Mouse (Mus musculus) kidney, postnatal 0 days (tissue): ENCODE results near the gene Hoxa5. TPM values are rescaled to one million over a fixed set of nuclear protein-coding genes. Genes with fewer than 3 reads are reported as not detected.
A peak's percentile ranks its signal among the peaks of the same experiment; 100 is the strongest.

Source experiments
- ATAC-seq: fragments of 200-750 bp; cut with Nextera tagmentation; replicated peaks from 2 replicates; pipeline ENCODE4 v1.8.0; 2017; ENCODE audit warnings: low read depth, moderate number of reproducible peaks, moderate TSS enrichment, moderate library complexity; ENCODE audit not compliant: low FRiP score
- DNase-seq: peaks from one replicate; pipeline ENCODE4 v3.0.0-alpha.2; 2016; ENCODE audit warnings: low spot score
- H3K27ac ChIP-seq: fragments of 300-500 bp; sonication (generic); 2 replicates; pipeline ENCODE4 v1.5.1; 2014; ENCODE audit warnings: mild to moderate bottlenecking
- H3K27me3 ChIP-seq: fragments of 300-500 bp; sonication (generic); 2 replicates; pipeline ENCODE4 v1.6.1; 2014; ENCODE audit warnings: low read length, mixed read lengths; ENCODE audit not compliant: insufficient read depth
- H3K36me3 ChIP-seq: fragments of 300-500 bp; sonication (generic); 2 replicates; pipeline ENCODE4 v1.6.1; 2014; ENCODE audit warnings: low read length, mixed read lengths; ENCODE audit not compliant: insufficient read depth
- H3K4me1 ChIP-seq: fragments of 300-500 bp; sonication (generic); replicated peaks from 2 replicates; pipeline ENCODE4 v1.6.1; 2014; ENCODE audit warnings: antibody characterized with exemption, low read length, mixed read lengths; ENCODE audit not compliant: insufficient read depth
- H3K4me2 ChIP-seq: fragments of 300-500 bp; sonication (generic); 2 replicates; pipeline ENCODE4 v1.6.1; 2014; ENCODE audit warnings: mild to moderate bottlenecking, low read length, moderate library complexity, mixed read lengths
- H3K4me3 ChIP-seq: fragments of 300-500 bp; sonication (generic); replicated peaks from 2 replicates; pipeline ENCODE4 v1.5.1; 2014; ENCODE audit warnings: low read depth, low read length
- H3K9ac ChIP-seq: fragments of 300-500 bp; sonication (generic); 2 replicates; pipeline ENCODE4 v1.6.1; 2014; ENCODE audit warnings: low read depth, low read length
- H3K9me3 ChIP-seq: fragments of 300-500 bp; sonication (generic); replicated peaks from 2 replicates; pipeline ENCODE4 v1.6.1; 2016; ENCODE audit warnings: low read length, inconsistent platforms, mixed read lengths
- CTCF ChIP-seq: IDR thresholded peaks from 2 replicates; pipeline ENCODE4 v1.5.1; 2016; ENCODE audit warnings: antibody characterized with exemption, low read depth, mild to moderate bottlenecking, moderate library complexity
- WGBS: fragments of 180-500 bp; shearing (Covaris S2); extraction: QIAGEN DNeasy Blood & Tissue Kit; methylation state at CpG from one replicate; pipeline ENCODE4 v1.1.7; 2014; 5-methylcytosine and 5-hydroxymethylcytosine counted together
- polyA plus RNA-seq: library from polyadenylated mRNA; unstranded; fragments of >200 nt; fragmentation: Nextera tagmentation; extraction: Ambion mirVana; gene quantifications from 2 replicates; pipeline ENCODE4 v1.2.1, GENCODE M21; 2015

The Hoxa5 gene
- polyA plus RNA-seq, 1 experiment from 2014 or later: 10.4 TPM

DNA sequence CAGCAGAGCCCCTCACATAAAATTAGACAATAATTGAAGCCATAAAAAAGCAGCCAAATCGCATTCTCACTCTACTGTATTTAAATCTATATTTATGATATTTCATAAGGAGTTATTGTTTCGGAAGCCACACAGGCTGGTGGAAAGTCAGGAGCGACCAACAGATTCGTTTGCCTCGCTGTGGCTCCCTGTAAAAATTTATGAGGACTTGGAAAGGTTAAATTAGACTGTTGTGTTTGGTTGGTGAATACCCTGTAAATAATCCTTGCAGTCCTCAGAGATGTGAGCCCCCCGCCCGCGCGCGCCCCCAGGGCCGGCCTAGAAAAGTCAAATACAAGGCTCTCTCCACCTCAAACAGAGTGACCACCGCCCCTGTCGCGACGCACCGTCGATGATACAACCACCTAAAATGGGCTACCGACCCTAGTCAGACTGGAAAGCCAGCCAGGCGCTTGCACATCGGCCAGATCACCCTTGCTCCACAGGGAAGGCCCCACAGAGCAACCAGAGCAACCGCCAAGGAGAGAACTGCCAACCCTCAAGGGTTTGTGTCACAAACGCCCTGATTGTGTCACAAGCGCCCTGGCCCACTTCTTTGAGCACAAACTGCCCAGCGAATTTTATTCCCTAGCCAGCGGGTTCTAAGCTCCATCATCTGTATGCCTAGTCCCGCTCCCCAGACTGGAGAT is 22.3 kb upstream of the Hoxa5 start:
- TF ChIP-seq CTCF: no peak
- ATAC-seq: 0 out of 2 replicates have a peak, but pooled peaks have one; percentile 1
- Histone ChIP-seq H3K36me3 (peaks cover 6% of the 10 kb centered on the region; the same call in 1 of the 2 replicates), H3K4me2 (peak overlapping the region; percentile 89), H3K4me1 (peaks cover 8% of the 10 kb centered on the region; the same call in 1 of the 2 replicates), H3K4me3 (peak overlapping the region; percentile 85), H3K27me3 (no peaks in the 10 kb centered on the region), H3K9me3 (no peaks in the 10 kb centered on the region), H3K9ac (peak overlapping the region; percentile 97), H3K27ac (peak overlapping the region; percentile 95)
- WGBS: 4% methylated on average over 26 of the region's 26 CpGs
- DNase-seq: peak; percentile 91

DNA sequence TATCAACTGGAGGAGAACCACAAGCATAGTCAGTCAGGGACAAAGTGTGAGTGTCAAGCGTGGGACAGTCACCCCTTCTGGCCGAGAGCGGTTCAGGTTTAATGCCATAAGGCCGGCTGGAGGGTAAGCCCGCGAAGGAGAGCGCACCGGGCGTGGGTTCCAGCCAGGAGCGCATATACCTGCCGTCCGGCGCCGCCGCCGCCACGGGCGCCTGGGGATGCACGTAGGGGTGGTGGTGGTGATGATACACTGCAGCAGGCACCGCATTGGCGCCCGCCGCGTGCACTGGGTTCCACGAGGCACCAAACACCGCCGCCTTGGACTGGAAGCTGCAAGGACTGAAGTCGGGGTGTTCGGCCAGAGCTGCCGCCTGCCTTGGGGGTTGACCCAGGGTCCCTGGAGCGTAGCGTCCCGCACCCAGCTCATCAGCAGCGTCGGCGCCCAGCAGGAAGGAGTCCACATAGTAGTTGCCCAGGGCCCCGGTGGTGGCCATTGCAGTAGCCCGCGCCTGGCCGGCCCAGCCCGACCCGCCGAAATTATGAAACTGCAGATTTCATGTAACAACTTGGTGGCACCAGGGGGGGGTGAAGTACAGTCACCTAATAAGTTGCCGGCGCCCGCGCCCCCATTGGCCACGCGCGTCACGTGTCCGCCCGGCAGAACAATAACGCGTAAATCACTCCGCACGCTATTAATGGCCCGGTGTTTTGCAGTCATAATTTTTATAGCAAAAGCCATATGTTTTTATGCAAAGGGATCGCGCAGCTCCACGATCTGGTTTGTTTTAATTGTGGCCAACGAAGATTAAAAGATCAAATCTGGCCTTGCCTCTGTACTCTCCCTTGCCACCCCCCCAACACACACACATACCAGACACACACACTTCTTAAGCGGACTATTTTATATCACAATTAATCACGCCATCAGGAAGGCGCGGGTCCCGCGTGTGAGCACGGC is 21.5 kb upstream of the Hoxa5 start:
- no peaks in the 10 kb centered on the region for H3K9me3 ChIP-seq
- no peaks in the 10 kb centered on the region for H3K27me3 ChIP-seq
- H3K9ac ChIP-seq: peak overlapping the region; percentile 97
- WGBS: under 1% methylated on average over 69 of the region's 69 CpGs
- H3K4me2 ChIP-seq: peak overlapping the region; percentile 89
- ATAC-seq (peak; percentile 31), DNase-seq (peak; percentile 97)
- H3K4me3 ChIP-seq: peak overlapping the region; percentile 85
- H3K27ac ChIP-seq: peak overlapping the region; percentile 95
- H3K36me3 ChIP-seq: peaks cover 6% of the 10 kb centered on the region; the same call in 1 of the 2 replicates
- TF ChIP-seq CTCF: no peak; the same call in 1 of the 2 replicates
- H3K4me1 ChIP-seq: peaks cover 8% of the 10 kb centered on the region; the same call in 1 of the 2 replicates

DNA sequence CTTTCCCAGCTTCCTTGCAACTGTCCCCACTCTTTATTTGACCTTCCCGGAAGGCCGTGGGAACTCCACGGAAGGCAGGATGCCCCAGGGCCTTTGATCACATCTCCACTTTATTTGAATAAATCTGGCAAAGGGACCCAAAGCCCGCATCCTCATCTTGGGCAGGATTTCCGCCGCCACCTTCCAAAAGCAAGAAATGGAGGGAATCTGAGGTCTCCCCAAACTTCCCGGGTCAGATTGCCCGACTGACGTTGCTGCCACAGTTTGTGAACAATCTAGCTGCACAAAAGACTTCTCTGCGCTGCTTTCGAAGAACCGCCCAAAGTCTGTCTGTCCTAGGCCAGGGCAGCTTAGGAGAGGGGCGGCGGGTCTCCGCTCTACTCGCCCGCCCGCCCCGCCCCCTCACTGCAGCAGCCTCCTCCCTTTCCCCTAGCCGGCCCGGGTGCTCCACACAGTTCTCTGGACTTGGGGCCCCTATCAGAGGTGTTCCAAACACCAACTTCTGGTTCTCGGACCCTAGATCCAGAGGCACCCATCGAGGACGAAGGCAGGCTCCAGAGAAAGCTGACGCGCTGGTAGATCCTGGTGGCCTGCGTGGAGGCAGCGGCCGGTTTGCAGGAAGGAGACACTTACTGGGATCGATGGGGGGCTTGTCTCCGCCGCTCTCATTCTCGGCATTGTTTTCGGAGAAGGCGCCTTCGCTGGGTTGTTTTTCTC is 20.7 kb upstream of the Hoxa5 start:
- ATAC-seq (no peak), DNase-seq (no peak)
- H3K4me2 ChIP-seq: peak overlapping the region; percentile 89
- H3K27ac ChIP-seq: peak overlapping the region; percentile 95
- H3K36me3 ChIP-seq: peaks cover 6% of the 10 kb centered on the region; the same call in 1 of the 2 replicates
- WGBS: under 1% methylated on average over 36 of the region's 36 CpGs
- H3K9ac ChIP-seq: peak overlapping the region; percentile 97
- peak overlapping the region; percentile 85 for H3K4me3 ChIP-seq
- no peak for TF ChIP-seq CTCF
- peaks cover 12% of the 10 kb centered on the region for H3K4me1 ChIP-seq
- H3K27me3 ChIP-seq: no peaks in the 10 kb centered on the region
- H3K9me3 ChIP-seq: no peaks in the 10 kb centered on the region

DNA sequence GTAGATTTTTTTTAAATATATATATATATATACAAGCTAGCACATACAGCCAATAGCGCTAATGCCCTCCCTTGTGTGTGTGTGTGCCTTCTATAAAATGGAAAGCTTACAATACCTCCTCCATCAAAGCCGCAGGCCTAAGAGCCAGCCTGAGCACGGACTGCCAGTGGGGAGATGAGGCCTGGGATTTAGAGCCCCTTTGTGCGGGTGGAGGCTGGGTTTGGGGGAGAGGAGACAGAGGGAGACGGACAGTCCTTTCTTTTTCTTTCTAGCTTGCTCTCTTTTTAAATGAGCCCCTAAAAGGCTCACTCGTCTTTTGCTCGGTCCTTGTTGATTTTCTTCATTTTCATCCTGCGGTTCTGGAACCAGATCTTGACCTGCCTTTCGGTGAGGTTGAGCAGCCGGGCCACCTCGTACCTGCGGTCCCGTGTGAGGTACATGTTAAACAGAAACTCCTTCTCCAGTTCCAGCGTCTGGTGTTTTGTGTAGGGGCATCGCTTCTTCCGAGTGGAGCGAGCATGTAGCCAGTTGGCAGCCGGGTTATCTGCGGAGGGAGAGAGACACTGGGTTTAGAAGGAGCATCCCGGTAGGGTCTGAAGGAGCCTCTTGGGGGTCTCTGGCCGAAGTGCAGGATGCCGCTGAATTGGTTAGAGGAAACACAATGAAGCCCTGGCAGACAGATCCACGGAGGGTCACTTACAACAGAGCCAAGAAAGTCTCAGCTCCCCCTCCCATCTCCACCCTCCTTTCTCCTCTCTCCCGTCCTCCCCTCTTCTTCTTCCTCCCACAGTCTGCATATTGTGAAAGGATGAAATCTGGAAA is 19.8 kb upstream of the Hoxa5 start:
- H3K4me1 ChIP-seq: peaks cover 21% of the 10 kb centered on the region
- H3K36me3 ChIP-seq: 0 out of 2 replicates have a peak, but pooled peaks cover 6% of the 10 kb centered on the region
- under 1% methylated on average over 23 of the region's 24 CpGs for WGBS
- peak overlapping the region; percentile 85 for H3K4me3 ChIP-seq
- H3K27me3 ChIP-seq: no peaks in the 10 kb centered on the region
- H3K4me2 ChIP-seq: peak overlapping the region; percentile 89
- H3K9me3 ChIP-seq: no peaks in the 10 kb centered on the region
- DNase-seq: no peak
- TF ChIP-seq CTCF: no peak
- no peak for ATAC-seq
- peak overlapping the region; percentile 95 for H3K27ac ChIP-seq
- peak overlapping the region; percentile 97 for H3K9ac ChIP-seq

DNA sequence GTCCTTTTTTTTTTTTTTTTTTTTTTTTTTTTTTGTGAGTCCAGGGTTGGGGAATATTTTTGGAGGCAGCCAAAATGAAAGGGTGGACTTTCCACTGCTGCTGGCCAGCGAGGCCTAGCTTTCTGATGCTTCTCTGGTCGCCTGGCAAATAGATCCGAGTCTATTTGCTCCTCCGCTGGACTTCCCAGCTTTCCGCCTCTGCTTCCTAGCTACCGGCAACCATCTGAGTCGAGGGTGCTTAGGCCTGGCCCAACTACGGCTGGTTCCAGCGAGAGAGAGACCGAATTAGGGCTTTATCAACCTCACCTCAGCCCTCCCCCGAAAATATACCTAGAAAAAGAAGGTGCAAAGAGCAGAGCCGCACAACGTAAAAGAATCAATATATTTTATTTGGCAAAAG is 18.3 kb upstream of the Hoxa5 start:
- WGBS: 5% methylated on average over 13 of the region's 13 CpGs
- H3K4me1 ChIP-seq: peaks cover 27% of the 10 kb centered on the region
- no peaks in the 10 kb centered on the region for H3K27me3 ChIP-seq
- peak overlapping the region; percentile 97 for H3K9ac ChIP-seq
- peak overlapping the region; percentile 96 for H3K27ac ChIP-seq
- H3K9me3 ChIP-seq: no peaks in the 10 kb centered on the region
- DNase-seq (no peak), ATAC-seq (no peak)
- H3K4me2 ChIP-seq: peak overlapping the region; percentile 89
- 0 out of 2 replicates have a peak, but pooled peaks cover 6% of the 10 kb centered on the region for H3K36me3 ChIP-seq
- no peak for TF ChIP-seq CTCF
- H3K4me3 ChIP-seq: peak overlapping the region; percentile 85
